Comparison of ENCODE assay signal across 16 mouse cellular contexts in the genomic region with DNA sequence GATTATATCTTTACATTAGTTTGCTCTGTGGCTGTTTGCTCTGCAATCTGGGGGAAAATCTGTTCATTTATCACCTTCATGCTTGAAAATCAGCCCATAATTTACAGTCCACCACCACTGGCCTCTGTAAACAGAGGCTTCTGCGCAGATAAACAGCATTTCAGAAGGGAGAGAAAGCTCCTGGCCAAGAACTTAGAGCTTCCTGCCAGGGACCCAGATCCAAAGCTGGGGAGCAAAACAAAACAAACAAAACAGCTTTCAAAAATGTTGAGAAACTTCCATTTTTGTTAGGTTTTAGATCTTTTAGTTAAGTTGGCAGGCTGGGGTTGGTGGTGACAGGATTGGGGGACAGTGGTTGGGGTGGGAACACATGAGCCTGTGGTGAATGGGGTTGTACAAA.
A peak's percentile ranks its signal among the peaks of the same experiment; 100 is the strongest.
DNase-seq lines count a peak whose midpoint lies in the region; ATAC-seq and TF ChIP-seq lines count a peak whose summit lies in the region.
"Had no signal": no experiment of that assay in that cellular context is flagged by ENCODE, and none has a peak within 500 bp of the region (broad histone marks: within the 10 kb centered on the region; RNA-seq: fewer than 3 reads in every experiment).

No protein-coding gene starts in this region.

- no peak overlapping the region for H3K4me2 ChIP-seq in lung, embryonic 16.5 days (ENCODE audit: low read depth, low read length)
- H3K4me2 ChIP-seq in stomach, embryonic 14.5 days (replicated peaks; ENCODE audit: low read depth, low read length) = no peak overlapping the region
- H3K4me2 ChIP-seq in stomach, postnatal 0 days (replicated peaks; ENCODE audit: low read depth) = no peak overlapping the region
- H3K4me2 ChIP-seq: hindbrain, embryonic 12.5 days had no signal

- H3K4me1 ChIP-seq in lung, embryonic 16.5 days (replicated peaks; ENCODE audit: control insufficient read depth, insufficient read depth, low read length) = no peaks in the 10 kb centered on the region
- H3K4me1 ChIP-seq in stomach, embryonic 14.5 days (ENCODE audit: control insufficient read depth, insufficient read depth, low read length) = 0 out of 2 replicates have a peak, but pooled peaks cover 2% of the 10 kb centered on the region
- H3K4me1 ChIP-seq in stomach, postnatal 0 days (replicated peaks; ENCODE audit: control insufficient read depth, insufficient read depth) = no peaks in the 10 kb centered on the region
- H3K4me1 ChIP-seq: embryonic facial prominence, embryonic 10.5 days; heart, embryonic 10.5 days; hindbrain, embryonic 12.5 days had no signal

- 42% methylated on average over 1 of the region's 1 CpGs for WGBS in lung, embryonic 16.5 days
- WGBS in stomach, embryonic 14.5 days = 57% methylated on average over 1 of the region's 1 CpGs
- 61% methylated on average over 1 of the region's 1 CpGs for WGBS in stomach, postnatal 0 days

- peak; percentile 5 for DNase-seq in kidney, postnatal 10 days
- DNase-seq in kidney, postnatal 14 days = no peak
- no peak for DNase-seq in lung, adult 18-20 months
- no peak for DNase-seq in stomach, postnatal 0 days (ENCODE audit: low spot score)
- DNase-seq: adrenal gland, postnatal 14 days; cerebellum, adult 18-20 months; heart, postnatal 10 days; heart, postnatal 4 days had no signal

- no peaks in the 10 kb centered on the region for H3K27me3 ChIP-seq in lung, embryonic 16.5 days (ENCODE audit: control insufficient read depth, insufficient read depth, low read depth, low read length)
- no peaks in the 10 kb centered on the region for H3K27me3 ChIP-seq in stomach, embryonic 14.5 days (ENCODE audit: control insufficient read depth, insufficient read depth, low read length)
- H3K27me3 ChIP-seq in stomach, postnatal 0 days (ENCODE audit: control insufficient read depth, insufficient read depth, low read length) = no peaks in the 10 kb centered on the region
- H3K27me3 ChIP-seq: hindbrain, embryonic 12.5 days; Patski had no signal

- H3K9ac ChIP-seq in lung, embryonic 16.5 days (ENCODE audit: low read length) = no peak overlapping the region
- no peak overlapping the region for H3K9ac ChIP-seq in stomach, embryonic 14.5 days (replicated peaks; ENCODE audit: low read depth, low read length)
- no peak overlapping the region for H3K9ac ChIP-seq in stomach, postnatal 0 days (ENCODE audit: low read length)
- H3K9ac ChIP-seq: hindbrain, embryonic 12.5 days had no signal

- H3K4me3 ChIP-seq in lung, embryonic 16.5 days (ENCODE audit: low read length) = no peak overlapping the region
- H3K4me3 ChIP-seq in stomach, embryonic 14.5 days (ENCODE audit: low read depth, low read length) = no peak overlapping the region
- no peak overlapping the region for H3K4me3 ChIP-seq in stomach, postnatal 0 days (ENCODE audit: low read depth, low read length)
- H3K4me3 ChIP-seq: embryonic facial prominence, embryonic 10.5 days; heart, embryonic 10.5 days; hindbrain, embryonic 12.5 days had no signal

- ATAC-seq in lung, embryonic 16.5 days (ENCODE audit: low read depth) = peak; percentile 73
- no peak for ATAC-seq in stomach, embryonic 14.5 days (ENCODE audit: insufficient number of reproducible peaks, insufficient read depth, low FRiP score, low read depth)
- no peak for ATAC-seq in stomach, postnatal 0 days (ENCODE audit: low FRiP score, low TSS enrichment)
- ATAC-seq: activated CD4-positive, CD25-positive, alpha-beta regulatory T cell, adult 4 months; forebrain, embryonic 14.5 days; Patski had no signal

- TF ChIP-seq EP300 in stomach, postnatal 0 days (optimal IDR thresholded peaks at IDR 0.05) = no peak

- H3K9me3 ChIP-seq in lung, embryonic 16.5 days (ENCODE audit: control insufficient read depth, low read length) = no peaks in the 10 kb centered on the region
- H3K9me3 ChIP-seq in stomach, embryonic 14.5 days (ENCODE audit: control insufficient read depth, low read depth, low read length) = no peaks in the 10 kb centered on the region
- H3K9me3 ChIP-seq in stomach, postnatal 0 days (ENCODE audit: control insufficient read depth, low read length) = no peaks in the 10 kb centered on the region
- H3K9me3 ChIP-seq: embryonic facial prominence, embryonic 10.5 days; heart, embryonic 10.5 days; hindbrain, embryonic 12.5 days had no signal

- H3K27ac ChIP-seq in lung, embryonic 16.5 days (ENCODE audit: low read length) = peak overlapping the region; percentile 17; the same call in 1 of the 2 replicates
- peak overlapping the region; percentile 45; the same call in 1 of the 2 replicates for H3K27ac ChIP-seq in stomach, embryonic 14.5 days (ENCODE audit: low read length)
- H3K27ac ChIP-seq in stomach, postnatal 0 days (replicated peaks) = no peak overlapping the region
- H3K27ac ChIP-seq: embryonic facial prominence, embryonic 10.5 days; heart, embryonic 10.5 days; hindbrain, embryonic 12.5 days had no signal

- no peaks in the 10 kb centered on the region for H3K36me3 ChIP-seq in lung, embryonic 16.5 days (ENCODE audit: control insufficient read depth, insufficient read depth, low read length)
- H3K36me3 ChIP-seq in stomach, embryonic 14.5 days (ENCODE audit: control insufficient read depth, insufficient read depth, low read length) = no peaks in the 10 kb centered on the region
- H3K36me3 ChIP-seq in stomach, postnatal 0 days (ENCODE audit: control insufficient read depth, insufficient read depth, low read length) = no peaks in the 10 kb centered on the region
- H3K36me3 ChIP-seq: embryonic facial prominence, embryonic 10.5 days; heart, embryonic 10.5 days; hindbrain, embryonic 12.5 days had no signal

- no peak for TF ChIP-seq CTCF in stomach, postnatal 0 days (IDR thresholded peaks at IDR 0.05; ENCODE audit: low read depth)
